Mouse (Mus musculus) heart, adult 8-10 months (tissue): ENCODE measurements around the gene Tspan4. TPM values are rescaled to one million over a fixed set of nuclear protein-coding genes. Genes with fewer than 3 reads are reported as not detected.

Experiments
- DNase-seq: peaks from one replicate; pipeline ENCODE4 v3.0.0; 2022; ENCODE audit warnings: low spot score
- total RNA-seq, 4 experiments: library from RNA; stranded (reverse); gene quantifications; 2 replicates each; pipeline ENCODE4 v1.2.4; 2022

The Tspan4 gene
- total RNA-seq, 4 experiments from 2014 or later = 25.8 to 45.3 (median 42.8) TPM

GRCm38 (mm10) chr7:141460391-141461113, 14.5 kb upstream of the Tspan4 start, which contains the start of gene Cracr2b:
Gene Cracr2b, plus strand, starts transcription at chr7:141461094.
- DNase-seq = no peak

- DNase-seq = no peak
These were observed 13.3 kb upstream of the Tspan4 start for GRCm38 (mm10) chr7:141461521-141462332.

- DNase-seq = no peak
These were observed 12.7 kb upstream of the Tspan4 start for GRCm38 (mm10) chr7:141462333-141462821.

GRCm38 (mm10) chr7:141463824-141464602, 11.0 kb upstream of the Tspan4 start:
- peak; percentile 88 for DNase-seq

- DNase-seq = no peak
These were observed 10.3 kb upstream of the Tspan4 start for GRCm38 (mm10) chr7:141464603-141465201.

GRCm38 (mm10) chr7:141465388-141466044, 9.5 kb upstream of the Tspan4 start:
- no peak for DNase-seq

GRCm38 (mm10) chr7:141466045-141466394, 9.0 kb upstream of the Tspan4 start:
- DNase-seq = no peak

GRCm38 (mm10) chr7:141466607-141467148, 8.4 kb upstream of the Tspan4 start:
- DNase-seq = no peak

- peak; percentile 89 for DNase-seq
These were observed 7.6 kb upstream of the Tspan4 start, which contains the start of gene Cd151 for GRCm38 (mm10) chr7:141467230-141468030. Gene Cd151, plus strand, starts transcription at chr7:141467392.

- DNase-seq = no peak
These were observed 6.9 kb upstream of the Tspan4 start for GRCm38 (mm10) chr7:141468164-141468521.

- DNase-seq = peak; percentile 82
These were observed 6.4 kb upstream of the Tspan4 start for GRCm38 (mm10) chr7:141468522-141469211.

GRCm38 (mm10) chr7:141469352-141469751, 5.7 kb upstream of the Tspan4 start:
- no peak for DNase-seq

- DNase-seq = no peak
These were observed 5.0 kb upstream of the Tspan4 start for GRCm38 (mm10) chr7:141469901-141470636.

GRCm38 (mm10) chr7:141470637-141470944, 4.4 kb upstream of the Tspan4 start:
- no peak for DNase-seq

- no peak for DNase-seq
These were observed 3.8 kb upstream of the Tspan4 start for GRCm38 (mm10) chr7:141471236-141471635.

GRCm38 (mm10) chr7:141472226-141472625, 2.8 kb upstream of the Tspan4 start:
- no peak for DNase-seq

GRCm38 (mm10) chr7:141472763-141473162, 2.3 kb upstream of the Tspan4 start:
- DNase-seq = no peak

- DNase-seq = no peak
These were observed 880 bp upstream of the Tspan4 start for GRCm38 (mm10) chr7:141474160-141474559.

- no peak for DNase-seq
These were observed 742 bp downstream of the Tspan4 start for GRCm38 (mm10) chr7:141475805-141476158.
